Mouse (Mus musculus) layer of hippocampus, adult 11-12 months (tissue): ENCODE results near the gene Ephb6.
"Not testable (repeated sequence)": the region's sequence is repeated elsewhere in the genome, so short reads cannot be mapped to it uniquely, and the experiment has no call there.

ENCODE experiments used
- DNase-seq: peaks from one replicate; pipeline ENCODE4 v3.0.0; 2022; ENCODE audit warnings: low spot score

Gene Ephb6

DNA sequence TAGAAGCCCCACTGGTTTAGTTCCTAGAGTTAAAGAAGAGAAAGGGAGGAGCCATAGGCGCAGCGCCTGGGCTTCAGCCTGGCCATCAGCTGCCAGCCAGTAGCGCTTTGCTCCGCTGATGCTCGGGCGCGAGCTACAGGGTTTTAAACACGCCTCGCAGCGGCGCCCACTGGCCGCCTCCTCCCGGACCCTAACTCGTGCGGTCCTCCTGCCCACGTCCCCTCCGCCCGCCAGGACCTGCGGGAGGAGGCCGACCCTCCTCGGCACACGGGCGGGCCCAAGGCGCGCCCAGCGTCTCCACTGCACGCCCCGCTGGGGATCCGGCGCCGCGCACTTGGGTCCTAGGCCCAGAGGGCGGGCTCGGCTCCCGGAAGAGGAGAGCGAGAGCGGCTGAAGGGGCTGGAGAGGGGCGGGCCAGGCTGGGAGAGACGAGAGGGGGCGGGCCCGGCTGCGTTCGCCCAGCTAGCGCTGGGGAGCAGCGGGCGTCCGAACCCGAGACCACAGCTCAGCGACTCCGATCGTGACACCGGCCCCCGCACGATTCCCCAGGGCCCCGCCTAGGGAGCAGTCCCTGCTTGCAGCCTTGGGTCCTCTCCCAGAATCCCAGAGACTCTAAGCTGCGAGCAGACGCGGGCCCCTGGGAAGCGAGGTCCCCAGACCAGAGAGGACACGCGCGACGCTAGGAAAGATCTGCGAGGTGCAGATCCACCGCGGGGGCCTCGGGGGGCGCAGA lies at the start of gene Ephb6:
Gene Ephb6 (plus strand): TSS at position 422 of the 733 bp plus-strand sequence.
- peak; percentile 61 for DNase-seq

GRCm38 (mm10) chr6:41556389-41556788 lies 48.9 kb upstream of the Ephb6 start:
- DNase-seq = no peak

DNA sequence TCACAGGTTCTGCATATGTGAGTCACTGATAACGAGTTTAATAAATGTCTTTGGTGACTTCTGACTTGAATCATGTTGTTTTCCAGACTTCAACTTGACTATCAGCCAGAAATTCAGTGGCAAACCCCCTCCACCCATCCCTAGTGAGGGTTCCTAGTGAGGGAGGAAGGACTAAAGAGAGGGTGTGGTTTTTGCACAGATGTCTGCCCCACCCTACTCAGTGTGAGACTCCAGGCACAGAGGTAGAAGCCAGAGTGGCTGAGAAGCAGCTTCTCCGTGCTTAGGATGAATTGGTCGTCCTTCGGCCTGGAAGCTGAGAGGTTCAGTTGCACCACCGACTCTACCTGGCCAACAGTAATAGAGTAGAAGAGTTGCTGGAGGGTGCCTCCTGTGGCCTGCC lies 47.8 kb upstream of the Ephb6 start:
- DNase-seq = no peak

DNA sequence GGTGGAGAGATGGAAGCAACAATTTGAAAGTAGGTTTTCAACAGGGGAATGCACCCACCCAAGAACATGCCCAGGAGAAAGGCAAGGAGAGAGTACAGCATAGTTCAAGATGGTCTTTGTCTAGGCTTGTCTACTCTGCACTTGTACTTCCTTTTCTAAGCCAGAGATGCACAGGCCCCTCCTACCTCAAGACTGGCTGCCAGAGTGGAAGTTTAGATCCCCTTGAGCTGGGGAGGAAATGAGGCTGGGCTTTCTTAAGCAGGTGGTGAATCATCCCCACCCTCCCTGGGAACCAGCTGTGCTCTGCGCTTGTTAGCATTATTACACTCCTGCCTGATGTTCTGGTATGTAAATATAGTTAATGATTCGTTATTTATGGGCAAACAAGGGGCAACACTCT lies 47.0 kb upstream of the Ephb6 start:
- no peak for DNase-seq

DNA sequence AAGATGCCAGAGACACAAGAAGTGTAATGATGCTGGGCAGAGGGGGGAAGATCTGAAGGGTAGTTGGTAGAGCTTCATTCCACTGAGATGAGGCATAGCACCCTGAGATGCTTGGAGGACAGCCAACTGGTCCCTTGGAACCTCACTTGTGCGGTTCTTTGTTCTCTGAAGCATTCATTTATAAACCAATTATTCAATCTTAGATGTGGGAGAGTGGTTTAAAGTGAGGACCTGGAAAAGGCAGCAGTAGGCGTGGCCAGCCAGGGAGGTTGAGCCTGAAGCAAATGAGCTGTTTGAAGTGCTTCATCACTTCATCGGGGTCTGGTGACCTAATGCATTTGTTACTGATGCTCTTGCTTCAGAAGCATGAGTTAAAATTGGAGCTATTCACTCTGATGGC lies 46.0 kb upstream of the Ephb6 start:
- DNase-seq = no peak

GRCm38 (mm10) chr6:41560273-41560672 lies 45.0 kb upstream of the Ephb6 start:
- DNase-seq = peak; percentile 19

DNA sequence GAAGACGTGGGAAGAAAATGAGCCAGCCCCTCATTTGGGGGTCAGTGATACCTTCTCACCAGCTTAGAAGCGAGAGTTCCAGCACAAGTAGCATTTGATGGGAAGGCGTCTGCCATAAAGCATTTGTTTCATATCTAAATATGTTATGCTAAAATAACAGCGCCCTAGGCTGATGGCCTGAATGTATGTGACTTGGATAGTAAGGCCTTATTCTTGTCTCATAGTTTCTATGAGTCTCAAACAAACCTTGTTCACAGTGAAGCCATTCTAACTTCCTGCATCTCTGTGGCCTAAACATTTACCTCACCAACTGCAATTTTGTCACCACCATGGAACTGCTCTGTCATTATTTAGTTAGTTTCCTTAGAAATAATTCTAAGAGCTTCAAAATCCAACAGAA lies 42.7 kb upstream of the Ephb6 start:
- DNase-seq = no peak

DNA sequence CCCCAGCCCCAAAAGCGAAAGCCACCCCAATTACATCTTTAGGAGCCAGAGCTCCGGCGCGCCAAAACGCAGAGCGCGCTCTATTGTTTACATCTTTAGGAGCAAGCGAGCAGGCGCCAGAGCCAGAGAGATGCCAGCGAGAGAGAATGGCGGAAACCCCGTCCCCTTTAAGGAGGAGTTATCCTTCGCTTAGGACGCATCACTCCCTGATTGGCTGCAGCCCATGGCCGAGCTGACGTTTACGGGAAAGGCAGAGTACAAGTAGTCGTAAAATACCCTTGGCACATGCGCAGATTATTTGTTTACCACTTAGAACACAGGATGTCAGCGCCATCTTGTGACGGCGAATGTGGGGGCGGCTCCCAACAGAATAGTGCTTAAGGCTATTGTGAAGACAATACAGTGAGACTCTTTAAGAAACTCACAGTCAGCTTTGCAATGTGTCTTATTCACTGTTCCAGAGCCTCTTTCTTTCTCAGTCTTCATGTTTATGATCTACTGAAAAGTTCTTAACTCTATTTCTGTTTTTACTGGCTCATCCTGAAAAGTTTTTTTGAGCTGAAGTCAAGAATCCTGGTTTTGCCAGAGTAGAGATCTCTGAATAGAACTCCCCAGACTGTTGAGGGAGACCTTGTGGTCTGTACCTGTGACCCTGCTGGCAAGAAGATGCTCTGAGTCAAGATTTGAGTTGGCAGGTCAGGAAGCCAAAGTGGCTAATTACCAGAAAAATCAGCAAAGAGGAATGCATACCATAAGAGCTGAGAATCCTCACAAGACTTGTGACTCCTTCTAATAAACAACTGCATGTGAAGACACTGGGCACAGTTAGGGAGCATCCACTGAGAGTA lies 42.0 kb upstream of the Ephb6 start:
- not testable (repeated sequence) for DNase-seq

GRCm38 (mm10) chr6:41565261-41565660 lies 40.0 kb upstream of the Ephb6 start:
- DNase-seq = no peak

GRCm38 (mm10) chr6:41566965-41567364 lies 38.3 kb upstream of the Ephb6 start:
- DNase-seq = no peak

GRCm38 (mm10) chr6:41569078-41569477 lies 36.2 kb upstream of the Ephb6 start:
- no peak for DNase-seq

DNA sequence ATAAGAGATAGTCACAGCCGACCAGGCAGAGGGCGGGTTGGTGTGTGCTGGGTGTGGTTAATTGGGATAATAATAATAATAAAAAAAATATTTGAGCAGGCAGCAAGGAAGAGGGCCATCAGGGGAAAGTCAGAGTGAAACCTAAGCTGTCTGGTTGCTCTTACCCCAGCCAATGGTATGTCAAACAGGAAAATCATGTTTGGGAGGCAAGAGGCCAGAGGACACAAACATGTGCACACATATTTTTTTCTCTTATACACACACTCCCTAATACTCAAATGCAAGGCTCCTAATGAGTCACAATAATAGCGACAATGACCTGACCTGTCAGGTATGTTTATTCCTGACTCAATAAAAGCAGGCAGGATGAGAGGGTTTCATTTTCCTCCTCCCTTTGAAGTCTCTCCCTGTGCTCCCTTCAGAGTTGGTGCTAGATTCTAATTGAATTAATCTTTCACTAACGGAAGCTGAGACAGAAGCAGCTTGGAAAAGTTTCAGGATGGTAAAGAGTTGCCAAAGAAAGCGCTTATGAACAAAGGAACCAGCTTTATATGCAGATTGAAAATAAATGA lies 28.7 kb upstream of the Ephb6 start:
- DNase-seq = no peak

DNA sequence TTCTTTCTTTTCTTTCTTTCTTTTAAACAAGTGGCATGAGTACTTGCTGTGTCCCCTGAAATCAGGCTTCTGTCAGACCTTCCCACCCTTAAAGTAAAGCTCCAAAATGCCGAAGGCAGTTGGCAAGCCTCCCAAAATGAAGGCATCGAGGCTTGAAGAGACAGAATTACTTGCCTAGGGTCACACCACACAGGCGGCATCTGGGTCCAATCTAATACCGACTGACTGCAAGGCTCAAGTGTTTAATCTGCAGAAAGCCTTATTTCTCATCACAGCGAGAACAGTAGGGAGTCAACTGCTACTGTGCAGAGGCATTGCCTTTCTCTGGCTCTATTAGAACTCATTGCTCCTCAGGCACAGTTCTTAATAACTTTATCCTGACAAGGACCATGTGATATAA lies 28.0 kb upstream of the Ephb6 start:
- no peak for DNase-seq

DNA sequence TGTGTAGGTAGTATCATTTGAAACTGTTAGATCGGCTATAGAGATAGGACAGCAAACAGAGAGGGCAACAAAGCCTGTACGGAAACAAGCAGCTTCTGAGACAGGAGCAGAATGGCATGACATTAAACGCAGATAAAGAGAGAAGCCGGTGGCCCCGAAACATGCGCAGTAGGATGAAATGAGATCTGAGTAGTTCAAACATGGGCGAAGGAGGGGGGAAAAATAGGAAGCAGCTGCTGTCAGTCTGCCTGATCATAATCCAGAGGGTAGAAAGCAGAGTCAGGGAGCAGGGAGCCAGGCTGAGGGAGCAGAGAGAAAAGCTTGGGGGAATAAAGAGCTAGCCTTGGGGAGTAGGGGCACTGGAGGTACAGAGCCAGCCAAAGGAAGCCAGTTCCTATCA lies 24.0 kb upstream of the Ephb6 start:
- DNase-seq = no peak

DNA sequence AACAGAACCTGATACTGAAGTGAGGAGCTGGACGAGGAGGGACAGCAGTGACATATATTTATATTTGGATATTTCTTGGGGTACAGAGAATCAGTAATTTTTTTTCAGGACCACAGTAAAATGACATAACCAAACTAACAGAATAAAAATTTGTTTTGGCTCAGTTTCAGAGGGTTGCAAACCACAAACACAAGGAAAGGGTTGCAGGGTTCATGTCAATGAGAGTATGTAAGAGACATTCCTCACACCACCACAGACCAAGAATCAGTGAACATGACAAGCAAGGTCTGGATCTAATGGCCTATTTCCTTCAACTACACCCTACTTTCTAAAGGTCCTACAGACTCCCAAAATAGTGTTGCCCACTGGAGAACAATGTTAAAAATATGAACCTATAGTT lies 23.1 kb upstream of the Ephb6 start:
- no peak for DNase-seq

DNA sequence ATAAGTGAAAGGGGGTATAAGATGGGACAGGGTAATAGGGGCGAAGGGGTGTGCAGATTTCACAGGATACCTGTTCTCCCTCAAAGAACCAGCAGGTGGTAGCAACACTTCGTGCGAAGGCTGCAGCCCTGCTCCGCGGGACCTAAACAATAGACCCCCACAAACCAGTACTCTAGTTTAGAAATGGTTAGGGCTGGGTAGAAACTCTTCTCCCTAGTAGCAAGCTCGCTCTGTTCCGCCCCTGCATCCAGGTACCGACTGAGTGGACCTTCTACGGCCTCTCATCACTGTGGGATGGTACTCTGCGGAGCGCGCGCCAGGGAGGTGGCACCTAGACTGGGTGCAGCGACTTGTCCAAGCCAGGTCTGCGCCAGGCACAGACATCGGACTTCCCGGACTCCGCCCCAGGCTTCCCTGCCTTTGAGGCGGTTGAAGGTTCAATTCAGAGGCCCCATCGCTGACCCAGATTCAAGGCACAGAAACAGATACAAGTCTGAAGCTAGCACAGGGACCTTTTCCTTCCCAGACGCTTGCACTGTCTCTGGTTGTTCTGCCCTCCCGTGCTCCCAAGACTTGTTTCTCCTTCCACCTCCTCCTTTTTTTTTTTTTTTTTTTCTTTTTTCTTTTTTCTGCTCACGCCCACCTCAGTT lies 756 bp upstream of the Ephb6 start:
- peak; percentile 47 for DNase-seq

- no peak for DNase-seq
Measured at GRCm38 (mm10) chr6:41605794-41606104, 467 bp downstream of the Ephb6 start.

GRCm38 (mm10) chr6:41606214-41606613 lies 932 bp downstream of the Ephb6 start:
- peak; percentile 53 for DNase-seq

- DNase-seq = no peak
Measured at GRCm38 (mm10) chr6:41607637-41608036, 2.4 kb downstream of the Ephb6 start.

- DNase-seq = no peak
Measured at GRCm38 (mm10) chr6:41620173-41620798, 15.0 kb downstream of the Ephb6 start.

DNA sequence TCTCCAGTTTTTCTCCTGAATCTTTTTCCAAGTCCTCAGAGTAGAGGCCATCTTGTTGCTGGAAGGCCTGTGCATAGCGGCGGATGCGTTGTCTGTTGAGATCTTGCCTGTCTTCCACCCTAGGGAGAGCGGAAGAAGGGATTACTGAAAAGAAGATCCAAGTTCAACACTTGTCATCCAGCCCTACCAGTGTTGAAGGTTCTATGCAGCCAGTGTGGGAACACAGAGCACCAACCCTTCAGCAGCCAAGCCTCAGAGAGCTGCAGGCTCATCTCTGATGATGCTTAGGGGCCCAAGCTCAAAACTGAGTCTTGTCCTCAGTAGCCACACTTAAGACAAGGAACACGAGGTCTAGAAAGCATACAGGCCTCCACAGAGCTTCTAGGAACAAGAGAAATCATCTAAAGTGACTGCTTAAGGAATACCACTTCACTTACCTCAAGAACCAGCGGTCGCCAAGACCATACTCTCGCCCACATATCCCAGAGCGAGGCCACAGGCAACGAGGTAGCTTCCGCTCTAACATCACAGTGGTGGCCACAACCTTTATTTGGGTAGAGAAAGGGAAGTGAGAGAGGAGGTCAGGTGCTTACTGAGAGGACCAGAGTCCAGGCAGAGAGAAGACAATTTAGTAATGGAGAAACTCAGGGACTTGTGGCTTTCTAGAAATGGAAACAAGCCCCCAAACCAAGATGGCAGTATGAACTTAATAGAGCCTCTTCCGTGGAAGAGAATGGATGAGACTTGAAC lies 16.1 kb downstream of the Ephb6 start:
- no peak for DNase-seq

DNA sequence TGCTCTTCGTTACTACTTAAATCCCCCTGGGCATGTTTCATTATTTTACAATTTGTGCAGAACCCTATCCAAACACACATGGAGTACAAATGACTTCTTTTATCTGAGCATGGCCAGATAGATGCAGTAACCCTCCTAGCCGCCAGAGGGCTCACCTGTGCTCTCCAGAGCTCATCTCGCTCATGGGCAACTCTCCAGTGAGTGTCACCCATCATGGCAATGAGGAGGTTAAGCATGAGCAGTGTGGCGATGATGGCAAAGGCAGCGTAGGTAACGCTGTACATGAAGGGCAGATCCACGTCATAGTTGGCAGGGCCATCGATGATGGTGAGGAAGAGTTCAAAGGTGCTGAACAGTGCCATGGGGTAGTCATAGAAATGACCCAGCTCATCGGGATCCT lies 17.4 kb downstream of the Ephb6 start:
- no peak for DNase-seq
